ENCODE assay signal across 27 mouse cellular contexts in the genomic region with DNA sequence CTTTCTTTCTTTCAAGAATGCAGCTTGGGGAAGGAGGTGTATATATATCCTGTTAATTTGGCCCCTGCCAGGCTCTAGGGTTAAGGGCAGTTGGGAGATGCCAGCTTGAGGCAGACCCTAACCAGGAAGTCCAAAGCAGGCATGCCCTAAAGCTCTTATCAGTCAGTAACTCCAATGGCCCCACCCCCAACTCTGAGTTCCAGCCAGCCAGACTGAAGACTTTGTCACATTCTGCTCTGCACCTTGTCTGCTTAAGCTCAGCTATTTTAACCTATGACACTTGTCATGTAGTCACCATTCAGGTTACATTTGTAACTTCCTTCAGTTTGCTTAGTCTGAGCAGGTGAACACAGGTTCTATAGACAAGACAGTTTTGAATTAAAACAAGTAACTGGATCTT.
A peak's percentile ranks its signal among the peaks of the same experiment; 100 is the strongest.
DNase-seq lines count a peak whose midpoint lies in the region; ATAC-seq lines count a peak whose summit lies in the region.
"Had no signal": no experiment of that assay in that cellular context is flagged by ENCODE, and none has a peak within 500 bp of the region (broad histone marks: within the 10 kb centered on the region; RNA-seq: fewer than 3 reads in every experiment).

No protein-coding gene starts in this region.

- H3K4me2 ChIP-seq in heart, embryonic 16.5 days (ENCODE audit: low read depth, low read length) = no peak overlapping the region
- H3K4me2 ChIP-seq: embryonic facial prominence, embryonic 13.5 days; hindbrain, embryonic 14.5 days; limb, embryonic 15.5 days; liver, embryonic 13.5 days; midbrain, embryonic 13.5 days; neural tube, embryonic 13.5 days had no signal

- no peak overlapping the region; the same call in 1 of the 2 replicates for H3K27ac ChIP-seq in heart, embryonic 10.5 days
- H3K27ac ChIP-seq in heart, embryonic 16.5 days (ENCODE audit: low read length) = peak overlapping the region; percentile 58; the same call in 1 of the 2 replicates
- H3K27ac ChIP-seq: embryonic facial prominence, embryonic 13.5 days; forebrain, embryonic 10.5 days; hindbrain, embryonic 14.5 days; limb, embryonic 10.5 days; limb, embryonic 15.5 days; liver, embryonic 13.5 days; macrophage; midbrain, embryonic 13.5 days; neural tube, embryonic 13.5 days had no signal

- H3K4me3 ChIP-seq in heart, embryonic 10.5 days = no peak overlapping the region
- no peak overlapping the region for H3K4me3 ChIP-seq in heart, embryonic 16.5 days (ENCODE audit: low read length)
- H3K4me3 ChIP-seq: embryonic facial prominence, embryonic 13.5 days; forebrain, embryonic 10.5 days; limb, embryonic 10.5 days; limb, embryonic 15.5 days; liver, embryonic 13.5 days; midbrain, embryonic 13.5 days; neural tube, embryonic 13.5 days had no signal

- peak; percentile 45; the same call in 1 of the 2 replicates for ATAC-seq in heart, embryonic 16.5 days (replicated peaks; ENCODE audit: extremely low read depth, insufficient read depth, low FRiP score)
- ATAC-seq: activated CD4-positive, CD25-positive, alpha-beta regulatory T cell, adult 4 months; forebrain, postnatal 0 days; lung, postnatal 0 days; midbrain, embryonic 13.5 days had no signal

- H3K9me3 ChIP-seq in heart, embryonic 10.5 days = no peaks in the 10 kb centered on the region
- H3K9me3 ChIP-seq in heart, embryonic 16.5 days (replicated peaks; ENCODE audit: control insufficient read depth, low read length) = no peaks in the 10 kb centered on the region
- H3K9me3 ChIP-seq: embryonic facial prominence, embryonic 13.5 days; forebrain, embryonic 10.5 days; limb, embryonic 10.5 days; limb, embryonic 15.5 days; liver, embryonic 13.5 days; midbrain, embryonic 13.5 days; neural tube, embryonic 13.5 days had no signal

- H3K27me3 ChIP-seq in heart, embryonic 10.5 days (ENCODE audit: insufficient read depth, poor library complexity, severe bottlenecking) = no peaks in the 10 kb centered on the region
- no peaks in the 10 kb centered on the region for H3K27me3 ChIP-seq in heart, embryonic 16.5 days (ENCODE audit: control insufficient read depth, insufficient read depth, low read length)
- H3K27me3 ChIP-seq: CH12.LX; embryonic facial prominence, embryonic 13.5 days; limb, embryonic 15.5 days; liver, embryonic 13.5 days; midbrain, embryonic 13.5 days; neural tube, embryonic 13.5 days had no signal

- H3K9ac ChIP-seq in heart, embryonic 16.5 days (ENCODE audit: low read length) = no peak overlapping the region
- H3K9ac ChIP-seq: embryonic facial prominence, embryonic 13.5 days; forebrain, postnatal 0 days; hindbrain, embryonic 14.5 days; limb, embryonic 15.5 days; liver, embryonic 13.5 days; midbrain, embryonic 13.5 days; neural tube, embryonic 13.5 days had no signal

- peaks cover 4% of the 10 kb centered on the region; the same call in 1 of the 2 replicates for H3K36me3 ChIP-seq in heart, embryonic 10.5 days
- H3K36me3 ChIP-seq in heart, embryonic 16.5 days (ENCODE audit: control insufficient read depth, insufficient read depth) = 0 out of 2 replicates have a peak, but pooled peaks cover 2% of the 10 kb centered on the region
- H3K36me3 ChIP-seq: limb, embryonic 15.5 days; liver, embryonic 13.5 days had no signal

- peak; percentile 76 for DNase-seq in heart, embryonic 10.5 days (ENCODE audit: low spot score)
- DNase-seq in heart, adult 11 months = no peak
- DNase-seq in heart, adult 18-20 months = no peak
- peak; percentile 14 to 46 for DNase-seq in kidney, postnatal 25 days
- no peak for DNase-seq in kidney, postnatal 14 days
- no peak for DNase-seq in testis, postnatal 10 days (ENCODE audit: low spot score)
- DNase-seq: adrenal gland, adult 2 months; adrenal gland, postnatal 36 days; cerebellum, adult 18-20 months; cerebellum, postnatal 10 days; forebrain, postnatal 0 days; layer of hippocampus, adult 9-11 months; liver, embryonic 13.5 days; lung, adult 18-20 months; right cerebral cortex, postnatal 4 days had no signal

- peaks cover 22% of the 10 kb centered on the region for H3K4me1 ChIP-seq in heart, embryonic 10.5 days
- H3K4me1 ChIP-seq in heart, embryonic 16.5 days (ENCODE audit: control insufficient read depth, insufficient read depth, low read length) = peaks cover 15% of the 10 kb centered on the region

Comparison
In these comparisons a context has a peak if more than half of its experiments do, and no peak if none do; other contexts are left out.
1. DNase-seq: peak in heart, embryonic 10.5 days (single experiment) and kidney, postnatal 25 days (2 of 2); none in heart, adult 11 months (single experiment), heart, adult 18-20 months (0 of 2), kidney, postnatal 14 days (single experiment) and testis, postnatal 10 days (single experiment).